In the genomic region with DNA sequence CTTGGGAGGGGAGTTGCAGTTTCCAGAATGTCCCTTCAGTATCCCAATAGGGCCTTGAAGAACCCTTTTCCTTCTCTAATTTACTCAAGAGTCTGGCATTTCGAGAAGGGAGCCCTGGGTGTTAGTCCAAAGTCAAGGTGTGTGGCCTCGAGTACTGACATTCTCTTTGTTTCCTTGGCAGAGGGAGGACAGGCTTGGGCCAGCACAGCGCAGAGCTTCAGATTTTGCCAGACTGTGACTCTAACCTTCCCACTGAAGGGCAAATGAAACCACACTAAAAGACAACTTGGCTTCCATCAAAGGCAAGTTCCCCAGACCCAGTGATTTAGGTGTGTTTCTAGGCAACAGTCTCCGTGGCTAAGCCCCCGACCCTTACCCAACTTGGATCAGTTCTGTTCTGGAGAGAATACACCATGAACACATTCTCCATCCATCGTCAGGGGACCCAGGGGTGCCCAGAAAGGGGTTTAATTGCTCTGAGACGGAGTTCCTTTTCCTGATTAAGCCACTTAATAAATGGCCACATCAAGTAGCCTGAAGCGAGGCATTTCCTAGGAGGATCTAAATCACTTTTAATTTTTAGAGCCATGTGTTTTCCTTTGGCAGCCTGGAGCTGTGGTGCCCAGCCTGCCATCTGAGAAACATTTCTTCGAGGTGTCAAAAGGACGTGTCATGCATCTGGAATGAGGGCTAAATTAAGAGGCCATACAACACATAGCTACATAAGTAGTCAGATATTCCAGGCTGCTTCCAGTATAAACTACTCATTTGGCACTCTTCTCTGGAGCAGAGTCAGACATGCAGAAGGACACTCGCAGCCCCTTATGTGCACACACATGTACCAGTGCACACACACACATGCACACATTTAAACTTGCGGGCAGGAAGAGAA, we compare ENCODE assay signal across 21 mouse cellular contexts. TPM values are rescaled to one million over a fixed set of nuclear protein-coding genes. Genes with fewer than 3 reads are reported as not detected.
DNase-seq lines count a peak whose midpoint lies in the region; ATAC-seq lines count a peak whose summit lies in the region.
"Had no signal": no experiment of that assay in that cellular context is flagged by ENCODE, and none has a peak within 500 bp of the region (broad histone marks: within the 10 kb centered on the region; RNA-seq: fewer than 3 reads in every experiment).

No protein-coding gene starts in this region.

- H3K9ac ChIP-seq in heart, embryonic 16.5 days (ENCODE audit: low read length), result 0 out of 2 replicates have a peak overlapping the region, but pooled peaks have one; percentile 30
- H3K9ac ChIP-seq in limb, embryonic 13.5 days, result no peak overlapping the region
- no peak overlapping the region for H3K9ac ChIP-seq in hindbrain, embryonic 16.5 days (ENCODE audit: low read depth, low read length)
- H3K9ac ChIP-seq in neural tube, embryonic 15.5 days (replicated peaks), result no peak overlapping the region

- peaks cover 12% of the 10 kb centered on the region for H3K4me1 ChIP-seq in heart, embryonic 16.5 days (ENCODE audit: control insufficient read depth, insufficient read depth, low read length)
- H3K4me1 ChIP-seq in limb, embryonic 13.5 days, result peaks cover 13% of the 10 kb centered on the region; the same call in 1 of the 2 replicates
- H3K4me1 ChIP-seq in limb, embryonic 10.5 days, result peaks cover 13% of the 10 kb centered on the region
- peaks cover 3% of the 10 kb centered on the region; the same call in 1 of the 2 replicates for H3K4me1 ChIP-seq in hindbrain, embryonic 16.5 days (ENCODE audit: control insufficient read depth, insufficient read depth, low read depth, low read length)
- 0 out of 2 replicates have a peak, but pooled peaks cover 4% of the 10 kb centered on the region for H3K4me1 ChIP-seq in neural tube, embryonic 15.5 days
- H3K4me1 ChIP-seq: megakaryocyte, embryonic 14.5 days had no signal

- no peak overlapping the region for H3K4me3 ChIP-seq in heart, embryonic 16.5 days (ENCODE audit: low read length)
- H3K4me3 ChIP-seq in limb, embryonic 13.5 days, result no peak overlapping the region
- H3K4me3 ChIP-seq in limb, embryonic 10.5 days, result no peak overlapping the region
- H3K4me3 ChIP-seq in hindbrain, embryonic 16.5 days (ENCODE audit: low read length), result no peak overlapping the region
- no peak overlapping the region for H3K4me3 ChIP-seq in neural tube, embryonic 15.5 days (replicated peaks)
- H3K4me3 ChIP-seq: embryonic facial prominence, embryonic 10.5 days; megakaryocyte, embryonic 14.5 days had no signal

- H3K27ac ChIP-seq in heart, embryonic 16.5 days (ENCODE audit: low read length), result peak overlapping the region; percentile 82
- no peak overlapping the region; the same call in 1 of the 2 replicates for H3K27ac ChIP-seq in limb, embryonic 13.5 days
- H3K27ac ChIP-seq in limb, embryonic 10.5 days, result no peak overlapping the region
- H3K27ac ChIP-seq in hindbrain, embryonic 16.5 days (ENCODE audit: low read depth, low read length), result no peak overlapping the region
- H3K27ac ChIP-seq in neural tube, embryonic 15.5 days (replicated peaks), result no peak overlapping the region; the same call in 1 of the 2 replicates
- H3K27ac ChIP-seq: embryonic facial prominence, embryonic 10.5 days; kidney, postnatal 0 days had no signal

- ATAC-seq in heart, embryonic 16.5 days (replicated peaks; ENCODE audit: extremely low read depth, insufficient read depth, low FRiP score), result peak; percentile 93
- ATAC-seq in limb, embryonic 13.5 days (ENCODE audit: low FRiP score, low read depth), result peak; percentile 61; the same call in 1 of the 2 replicates
- peak; percentile 82 for ATAC-seq in hindbrain, embryonic 16.5 days
- ATAC-seq in neural tube, embryonic 15.5 days (ENCODE audit: low FRiP score), result peak; percentile 68
- ATAC-seq: forebrain, embryonic 14.5 days had no signal

- no peaks in the 10 kb centered on the region for H3K36me3 ChIP-seq in heart, embryonic 16.5 days (ENCODE audit: control insufficient read depth, insufficient read depth)
- no peaks in the 10 kb centered on the region for H3K36me3 ChIP-seq in limb, embryonic 13.5 days
- H3K36me3 ChIP-seq in limb, embryonic 10.5 days, result no peaks in the 10 kb centered on the region
- no peaks in the 10 kb centered on the region for H3K36me3 ChIP-seq in hindbrain, embryonic 16.5 days (ENCODE audit: control insufficient read depth, insufficient read depth, low read length)
- no peaks in the 10 kb centered on the region for H3K36me3 ChIP-seq in neural tube, embryonic 15.5 days
- H3K36me3 ChIP-seq: embryonic facial prominence, embryonic 10.5 days had no signal

- no peak for DNase-seq in heart, adult 18-20 months
- DNase-seq in limb, embryonic 10.5 days (ENCODE audit: low spot score), result no peak
- no peak for DNase-seq in layer of hippocampus, postnatal 14 days (ENCODE audit: low spot score in 2 of 2)
- DNase-seq: adrenal gland, adult 2 months; cerebellum, adult 9-10 months; kidney, adult 18-20 months; layer of hippocampus, postnatal 36 days; lung, adult 18-20 months; right cerebral cortex, adult 18-20 months had no signal

- no peaks in the 10 kb centered on the region for H3K9me3 ChIP-seq in heart, embryonic 16.5 days (replicated peaks; ENCODE audit: control insufficient read depth, low read length)
- H3K9me3 ChIP-seq in limb, embryonic 13.5 days, result no peaks in the 10 kb centered on the region
- H3K9me3 ChIP-seq in limb, embryonic 10.5 days (replicated peaks), result no peaks in the 10 kb centered on the region
- no peaks in the 10 kb centered on the region for H3K9me3 ChIP-seq in hindbrain, embryonic 16.5 days (ENCODE audit: control insufficient read depth, low read length)
- no peaks in the 10 kb centered on the region for H3K9me3 ChIP-seq in neural tube, embryonic 15.5 days (replicated peaks)
- H3K9me3 ChIP-seq: embryonic facial prominence, embryonic 10.5 days; megakaryocyte, embryonic 14.5 days had no signal

- H3K27me3 ChIP-seq in heart, embryonic 16.5 days (ENCODE audit: control insufficient read depth, insufficient read depth, low read length), result no peaks in the 10 kb centered on the region
- H3K27me3 ChIP-seq in limb, embryonic 13.5 days, result peaks cover 5% of the 10 kb centered on the region; the same call in 1 of the 2 replicates
- peaks cover 61% of the 10 kb centered on the region for H3K27me3 ChIP-seq in limb, embryonic 10.5 days (ENCODE audit: low read depth, poor library complexity, severe bottlenecking)
- H3K27me3 ChIP-seq in hindbrain, embryonic 16.5 days (replicated peaks; ENCODE audit: control insufficient read depth, insufficient read depth, low read length), result no peaks in the 10 kb centered on the region
- H3K27me3 ChIP-seq in neural tube, embryonic 15.5 days (replicated peaks), result peaks cover 14% of the 10 kb centered on the region; the same call in 1 of the 2 replicates

- H3K4me2 ChIP-seq in heart, embryonic 16.5 days (ENCODE audit: low read depth, low read length), result no peak overlapping the region; the same call in 1 of the 2 replicates
- no peak overlapping the region for H3K4me2 ChIP-seq in limb, embryonic 13.5 days (replicated peaks)
- no peak overlapping the region for H3K4me2 ChIP-seq in hindbrain, embryonic 16.5 days (ENCODE audit: low read length)
- H3K4me2 ChIP-seq in neural tube, embryonic 15.5 days, result no peak overlapping the region
- H3K4me2 ChIP-seq: liver, embryonic 11.5 days had no signal

- 44% methylated on average over 12 of the region's 12 CpGs for WGBS in heart, embryonic 16.5 days
- WGBS in limb, embryonic 13.5 days, result 37% methylated on average over 12 of the region's 12 CpGs
- WGBS in limb, embryonic 10.5 days, result 61% methylated on average over 12 of the region's 12 CpGs
- 49% methylated on average over 12 of the region's 12 CpGs for WGBS in hindbrain, embryonic 16.5 days
- WGBS in neural tube, embryonic 15.5 days, result 43% methylated on average over 12 of the region's 12 CpGs

RNA-seq across cellular contexts. Expression of a gene that starts 16.5 kb away (rescaled TPM):
- 0.62 and 1.0 TPM in 2 replicates for polyA plus RNA-seq in heart, embryonic 16.5 days (2015; fragmentation: Nextera tagmentation; extraction: Ambion mirVana)
- under 1 TPM; 0.26 to 0.32 TPM for total RNA-seq in heart, adult 18-20 months (2021)
- polyA plus RNA-seq in limb, embryonic 13.5 days (2015; fragmentation: Nextera tagmentation; extraction: Ambion mirVana), result 8.7 and 9.7 TPM in 2 replicates
- 0.87 and 2.7 TPM in 2 replicates for polyA plus RNA-seq in limb, embryonic 10.5 days (2016; fragmentation: Nextera tagmentation; extraction: Ambion mirVana)
- polyA plus RNA-seq in hindbrain, embryonic 16.5 days (2015; fragmentation: Nextera tagmentation; extraction: Ambion mirVana), result 0.36 and 0.51 TPM in 2 replicates
- 1.3 TPM in 1 of 2 replicates, not detected in the other for polyA plus RNA-seq in neural tube, embryonic 15.5 days (2015; fragmentation: Nextera tagmentation; extraction: Ambion mirVana)
- total RNA-seq in layer of hippocampus, postnatal 14 days (2021), result under 1 TPM; 0.23 to 0.29 TPM
- total RNA-seq: adrenal gland, adult 2 months; common myeloid progenitor, adult 5-6 weeks; granulocyte monocyte progenitor cell, adult 5-6 weeks had no signal
- polyA plus RNA-seq: small intestine, adult 2 months had no signal
